In the genomic region with DNA sequence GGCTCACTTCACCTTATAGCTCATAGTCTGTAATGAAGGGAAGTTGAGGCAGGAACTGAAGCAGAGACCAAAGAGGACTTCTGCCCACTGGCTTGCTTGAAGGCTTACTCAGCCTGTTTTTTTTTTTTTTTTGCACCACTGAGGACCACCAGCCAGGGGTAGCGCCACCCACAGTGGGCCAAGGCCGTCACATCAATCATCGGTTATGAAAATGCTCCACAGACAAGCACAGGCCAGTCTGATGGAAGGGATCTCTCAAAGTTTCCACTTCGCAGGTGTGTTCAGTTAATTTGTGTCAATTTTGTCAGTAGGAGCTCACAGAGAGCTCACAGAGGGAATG, we compare ENCODE assay signal across 8 mouse cellular contexts. TPM values are rescaled to one million over a fixed set of nuclear protein-coding genes. Genes with fewer than 3 reads are reported as not detected.
DNase-seq lines count a peak whose midpoint lies in the region; ATAC-seq lines count a peak whose summit lies in the region.

No protein-coding gene starts in this region.

- peaks cover 6% of the 10 kb centered on the region for H3K4me1 ChIP-seq in neural tube, embryonic 11.5 days (ENCODE audit: control insufficient read depth, insufficient read depth, low read length)
- peaks cover 11% of the 10 kb centered on the region for H3K4me1 ChIP-seq in limb, embryonic 12.5 days (replicated peaks)
- H3K4me1 ChIP-seq in stomach, embryonic 15.5 days: peaks cover 12% of the 10 kb centered on the region

- H3K4me3 ChIP-seq in neural tube, embryonic 11.5 days (ENCODE audit: low read depth, low read length): peak overlapping the region; percentile 59
- H3K4me3 ChIP-seq in limb, embryonic 12.5 days (replicated peaks): peak overlapping the region; percentile 62
- H3K4me3 ChIP-seq in stomach, embryonic 15.5 days (replicated peaks): peak overlapping the region; percentile 59

- ATAC-seq in neural tube, embryonic 11.5 days (ENCODE audit: insufficient read depth, low FRiP score, low TSS enrichment): peak; percentile 17
- peak; percentile 40 for ATAC-seq in limb, embryonic 12.5 days (ENCODE audit: insufficient number of reproducible peaks, insufficient read depth, low FRiP score, low TSS enrichment, low read depth)
- no peak; the same call in 1 of the 2 replicates for ATAC-seq in stomach, embryonic 15.5 days (ENCODE audit: insufficient read depth, low FRiP score, low read depth)

- H3K4me2 ChIP-seq in neural tube, embryonic 11.5 days (ENCODE audit: low read depth): peak overlapping the region; percentile 39
- H3K4me2 ChIP-seq in limb, embryonic 12.5 days: peak overlapping the region; percentile 84
- peak overlapping the region; percentile 63 for H3K4me2 ChIP-seq in stomach, embryonic 15.5 days

- 84% methylated on average over 4 of the region's 4 CpGs for WGBS in neural tube, embryonic 11.5 days
- 85% methylated on average over 4 of the region's 4 CpGs for WGBS in limb, embryonic 12.5 days
- 71% methylated on average over 4 of the region's 4 CpGs for WGBS in stomach, embryonic 15.5 days

- no peak overlapping the region for H3K27ac ChIP-seq in neural tube, embryonic 11.5 days (ENCODE audit: low read depth, low read length)
- H3K27ac ChIP-seq in limb, embryonic 12.5 days: peak overlapping the region; percentile 79
- H3K27ac ChIP-seq in stomach, embryonic 15.5 days: peak overlapping the region; percentile 76

- DNase-seq in cerebellum, adult 8-10 months: peak; percentile 26
- no peak for DNase-seq in cerebellum, postnatal 14 days
- DNase-seq in neural tube, embryonic 11.5 days (ENCODE audit: low spot score): no peak
- DNase-seq in neural tube, embryonic 10.5 days (ENCODE audit: extremely low spot score, low spot score): no peak
- DNase-seq in layer of hippocampus, postnatal 25 days (ENCODE audit: extremely low spot score in 1 of 2, low spot score in 1 of 2): no peak
- DNase-seq in cerebellum, postnatal 36 days: no peak

- peak overlapping the region; percentile 2; the same call in 1 of the 2 replicates for H3K9ac ChIP-seq in neural tube, embryonic 11.5 days (ENCODE audit: low read length)
- peak overlapping the region; percentile 74 for H3K9ac ChIP-seq in limb, embryonic 12.5 days (replicated peaks)
- H3K9ac ChIP-seq in stomach, embryonic 15.5 days: peak overlapping the region; percentile 41

- H3K9me3 ChIP-seq in neural tube, embryonic 11.5 days (ENCODE audit: control insufficient read depth, low read length): no peaks in the 10 kb centered on the region
- no peaks in the 10 kb centered on the region for H3K9me3 ChIP-seq in limb, embryonic 12.5 days
- H3K9me3 ChIP-seq in stomach, embryonic 15.5 days: no peaks in the 10 kb centered on the region

- no peaks in the 10 kb centered on the region for H3K27me3 ChIP-seq in neural tube, embryonic 11.5 days (ENCODE audit: control insufficient read depth, insufficient read depth, low read length)
- H3K27me3 ChIP-seq in limb, embryonic 12.5 days: no peaks in the 10 kb centered on the region
- no peaks in the 10 kb centered on the region for H3K27me3 ChIP-seq in stomach, embryonic 15.5 days (replicated peaks)

- H3K36me3 ChIP-seq in neural tube, embryonic 11.5 days (ENCODE audit: control insufficient read depth, insufficient read depth, low read length): 0 out of 2 replicates have a peak, but pooled peaks cover 2% of the 10 kb centered on the region
- H3K36me3 ChIP-seq in limb, embryonic 12.5 days: peaks cover 9% of the 10 kb centered on the region
- H3K36me3 ChIP-seq in stomach, embryonic 15.5 days: no peaks in the 10 kb centered on the region; the same call in 1 of the 2 replicates

RNA-seq across cellular contexts. Expression of a gene that starts 0.3 kb away (rescaled TPM):
- polyA plus RNA-seq in neural tube, embryonic 11.5 days (2014; fragmentation: Nextera tagmentation; extraction: Ambion mirVana): 70.1 and 86.1 TPM in 2 replicates
- polyA plus RNA-seq in limb, embryonic 12.5 days (2016; fragmentation: Nextera tagmentation; extraction: Ambion mirVana): 31.0 and 38.9 TPM in 2 replicates
- 49.9 and 51.1 TPM in 2 replicates for polyA plus RNA-seq in stomach, embryonic 15.5 days (2015; fragmentation: Nextera tagmentation; extraction: Ambion mirVana)
- 10 to 100 TPM; 44.7 to 51.3 TPM for total RNA-seq in layer of hippocampus, postnatal 25 days (2021)

RNA-seq across cellular contexts. Expression of a gene that starts 0.6 kb away (rescaled TPM):
- polyA plus RNA-seq in neural tube, embryonic 11.5 days (2014; fragmentation: Nextera tagmentation; extraction: Ambion mirVana): 8.7 and 8.9 TPM in 2 replicates
- 8.9 and 9.3 TPM in 2 replicates for polyA plus RNA-seq in limb, embryonic 12.5 days (2016; fragmentation: Nextera tagmentation; extraction: Ambion mirVana)
- 9.8 and 12.3 TPM in 2 replicates for polyA plus RNA-seq in stomach, embryonic 15.5 days (2015; fragmentation: Nextera tagmentation; extraction: Ambion mirVana)
- total RNA-seq in layer of hippocampus, postnatal 25 days (2021): 1 to 10 TPM; 6.2 to 7.3 TPM

RNA-seq across cellular contexts. Expression of a gene that starts 38.9 kb away (rescaled TPM):
- polyA plus RNA-seq in neural tube, embryonic 11.5 days (2014; fragmentation: Nextera tagmentation; extraction: Ambion mirVana): 2.8 and 4.4 TPM in 2 replicates
- 1.2 and 1.6 TPM in 2 replicates for polyA plus RNA-seq in limb, embryonic 12.5 days (2016; fragmentation: Nextera tagmentation; extraction: Ambion mirVana)
- polyA plus RNA-seq in stomach, embryonic 15.5 days (2015; fragmentation: Nextera tagmentation; extraction: Ambion mirVana): 0.90 and 1.6 TPM in 2 replicates
- total RNA-seq in layer of hippocampus, postnatal 25 days (2021): 1 to 10 TPM; 5.0 to 6.6 TPM

RNA-seq across cellular contexts. Expression of a gene that starts 43.4 kb away (rescaled TPM):
- polyA plus RNA-seq in neural tube, embryonic 11.5 days (2014; fragmentation: Nextera tagmentation; extraction: Ambion mirVana): not detected in 2 replicates
- not detected in 2 replicates for polyA plus RNA-seq in limb, embryonic 12.5 days (2016; fragmentation: Nextera tagmentation; extraction: Ambion mirVana)
- polyA plus RNA-seq in stomach, embryonic 15.5 days (2015; fragmentation: Nextera tagmentation; extraction: Ambion mirVana): not detected in 2 replicates
- not detected for total RNA-seq in layer of hippocampus, postnatal 25 days (2021)

RNA-seq across cellular contexts. Expression of a gene that starts 56.4 kb away (rescaled TPM):
- not detected in 2 replicates for polyA plus RNA-seq in neural tube, embryonic 11.5 days (2014; fragmentation: Nextera tagmentation; extraction: Ambion mirVana)
- not detected in 2 replicates for polyA plus RNA-seq in limb, embryonic 12.5 days (2016; fragmentation: Nextera tagmentation; extraction: Ambion mirVana)
- not detected in 2 replicates for polyA plus RNA-seq in stomach, embryonic 15.5 days (2015; fragmentation: Nextera tagmentation; extraction: Ambion mirVana)
- total RNA-seq in layer of hippocampus, postnatal 25 days (2021): not detected

Comparison
In these comparisons a context has a peak if more than half of its experiments do, and no peak if none do; other contexts are left out.
1. H3K9ac ChIP-seq: peak in every context shown above with its lines; median percentile 74 in limb, embryonic 12.5 days; 41 in stomach, embryonic 15.5 days; 2 in neural tube, embryonic 11.5 days.